Mouse (Mus musculus) erythroblast, embryonic 14.5 days (primary cell): ENCODE data around the gene Klhdc1. TPM values are rescaled to one million over a fixed set of nuclear protein-coding genes. Genes with fewer than 3 reads are reported as not detected.

Source experiments
- H3K27me3 ChIP-seq: 2 replicates; pipeline ENCODE4 v1.6.1; 2012; ENCODE audit warnings: inconsistent platforms; ENCODE audit not compliant: control insufficient read depth
- H3K36me3 ChIP-seq: 2 replicates; pipeline ENCODE4 v1.6.1; 2012; ENCODE audit warnings: mild to moderate bottlenecking, inconsistent platforms; ENCODE audit not compliant: control insufficient read depth
- H3K4me1 ChIP-seq: 2 replicates; pipeline ENCODE4 v1.6.1; 2012; ENCODE audit warnings: inconsistent platforms; ENCODE audit not compliant: control insufficient read depth
- H3K4me3 ChIP-seq: replicated peaks from 2 replicates; pipeline ENCODE3; 2012; ENCODE audit warnings: moderate library complexity, mild to moderate bottlenecking, inconsistent platforms
- H3K9me3 ChIP-seq: 2 replicates; pipeline ENCODE4 v1.6.1; 2012; ENCODE audit warnings: low read length, inconsistent platforms, mixed read lengths; ENCODE audit not compliant: control insufficient read depth
- GATA1 ChIP-seq: IDR thresholded peaks from 2 replicates; pipeline ENCODE4 v1.6.1; 2012; ENCODE audit warnings: low read length, inconsistent platforms, mixed read lengths
- TAL1 ChIP-seq: IDR thresholded peaks from 3 replicates; pipeline ENCODE4 v1.6.1; 2012; ENCODE audit warnings: low read length, inconsistent platforms, mixed read lengths
- polyA plus RNA-seq: library from polyadenylated mRNA; stranded (reverse); fragments of >175 nt; gene quantifications from 2 replicates; pipeline ENCODE4 v1.2.3, GENCODE M21; 2012

Gene Klhdc1
- polyA plus RNA-seq, 1 experiment: not detected

GRCm38 (mm10) chr12:69253806-69254205 lies 12.8 kb downstream of the Klhdc1 start:
- peaks cover 2% of the 10 kb centered on the region for H3K27me3 ChIP-seq
- no peak overlapping the region for H3K4me3 ChIP-seq
- TF ChIP-seq TAL1 (no peak), GATA1 (no peak)
- H3K36me3 ChIP-seq: no peaks in the 10 kb centered on the region
- H3K9me3 ChIP-seq: no peaks in the 10 kb centered on the region
- H3K4me1 ChIP-seq: no peaks in the 10 kb centered on the region; the same call in none of the 2 replicates

GRCm38 (mm10) chr12:69257836-69258235 lies 16.9 kb downstream of the Klhdc1 start:
- TF ChIP-seq TAL1 (no peak), GATA1 (no peak)
- H3K36me3 ChIP-seq: no peaks in the 10 kb centered on the region
- H3K27me3 ChIP-seq: no peaks in the 10 kb centered on the region; the same call in 1 of the 2 replicates
- no peaks in the 10 kb centered on the region; the same call in 1 of the 2 replicates for H3K4me1 ChIP-seq
- H3K4me3 ChIP-seq: no peak overlapping the region
- H3K9me3 ChIP-seq: no peaks in the 10 kb centered on the region

GRCm38 (mm10) chr12:69262251-69262650 lies 21.3 kb downstream of the Klhdc1 start:
- Histone ChIP-seq H3K27me3 (peaks cover 2% of the 10 kb centered on the region; the same call in 1 of the 2 replicates), H3K4me3 (no peak overlapping the region), H3K4me1 (no peaks in the 10 kb centered on the region; the same call in 1 of the 2 replicates), H3K36me3 (no peaks in the 10 kb centered on the region), H3K9me3 (no peaks in the 10 kb centered on the region)
- TF ChIP-seq GATA1 (no peak), TAL1 (no peak)

GRCm38 (mm10) chr12:69265031-69265430 lies 24.1 kb downstream of the Klhdc1 start:
- no peaks in the 10 kb centered on the region for H3K36me3 ChIP-seq
- H3K4me1 ChIP-seq: no peaks in the 10 kb centered on the region
- TF ChIP-seq GATA1 (no peak), TAL1 (no peak)
- H3K9me3 ChIP-seq: no peaks in the 10 kb centered on the region
- 0 out of 2 replicates have a peak, but pooled peaks cover 2% of the 10 kb centered on the region for H3K27me3 ChIP-seq
- no peak overlapping the region for H3K4me3 ChIP-seq

GRCm38 (mm10) chr12:69267956-69268632 lies 27.1 kb downstream of the Klhdc1 start:
- Histone ChIP-seq H3K4me1 (no peaks in the 10 kb centered on the region), H3K27me3 (0 out of 2 replicates have a peak, but pooled peaks cover 2% of the 10 kb centered on the region), H3K9me3 (no peaks in the 10 kb centered on the region), H3K36me3 (no peaks in the 10 kb centered on the region), H3K4me3 (no peak overlapping the region)
- TF ChIP-seq GATA1 (no peak), TAL1 (no peak)

GRCm38 (mm10) chr12:69268956-69269355 lies 28.0 kb downstream of the Klhdc1 start:
- H3K4me1 ChIP-seq: no peaks in the 10 kb centered on the region
- TF ChIP-seq TAL1 (no peak), GATA1 (no peak)

GRCm38 (mm10) chr12:69279931-69280469 lies 39.0 kb downstream of the Klhdc1 start:
- Histone ChIP-seq H3K4me1 (peaks cover 4% of the 10 kb centered on the region), H3K9me3 (peaks cover 2% of the 10 kb centered on the region; the same call in 1 of the 2 replicates), H3K27me3 (no peaks in the 10 kb centered on the region), H3K4me3 (no peak overlapping the region), H3K36me3 (no peaks in the 10 kb centered on the region)
- TF ChIP-seq GATA1: no peak
- TF ChIP-seq TAL1: no peak

More at GRCm38 (mm10) chr12:69268956-69269355, 28.0 kb downstream of the Klhdc1 start:
- Histone ChIP-seq H3K27me3 (0 out of 2 replicates have a peak, but pooled peaks cover 2% of the 10 kb centered on the region), H3K4me3 (no peak overlapping the region), H3K9me3 (no peaks in the 10 kb centered on the region), H3K36me3 (no peaks in the 10 kb centered on the region)

GRCm38 (mm10) chr12:69280915-69281314 lies 39.9 kb downstream of the Klhdc1 start:
- Histone ChIP-seq H3K9me3 (no peaks in the 10 kb centered on the region), H3K4me3 (no peak overlapping the region), H3K36me3 (no peaks in the 10 kb centered on the region), H3K4me1 (peaks cover 4% of the 10 kb centered on the region), H3K27me3 (no peaks in the 10 kb centered on the region)
- TF ChIP-seq TAL1: no peak
- TF ChIP-seq GATA1: no peak

GRCm38 (mm10) chr12:69283146-69283545 lies 42.2 kb downstream of the Klhdc1 start:
- no peak overlapping the region for H3K4me3 ChIP-seq
- no peak for TF ChIP-seq TAL1
- no peak for TF ChIP-seq GATA1

GRCm38 (mm10) chr12:69287535-69287934 lies 46.6 kb downstream of the Klhdc1 start:
- H3K4me3 ChIP-seq: no peak overlapping the region

More at GRCm38 (mm10) chr12:69283146-69283545, 42.2 kb downstream of the Klhdc1 start:
- Histone ChIP-seq H3K9me3 (no peaks in the 10 kb centered on the region), H3K27me3 (no peaks in the 10 kb centered on the region), H3K36me3 (no peaks in the 10 kb centered on the region), H3K4me1 (peaks cover 15% of the 10 kb centered on the region)

More at GRCm38 (mm10) chr12:69287535-69287934, 46.6 kb downstream of the Klhdc1 start:
- H3K36me3 ChIP-seq: no peaks in the 10 kb centered on the region
- H3K9me3 ChIP-seq: no peaks in the 10 kb centered on the region
- peaks cover 47% of the 10 kb centered on the region for H3K4me1 ChIP-seq
- TF ChIP-seq GATA1 (no peak), TAL1 (no peak)
- H3K27me3 ChIP-seq: no peaks in the 10 kb centered on the region
